Mouse (Mus musculus): ENCODE measurements around the gene Clasp1. TPM values are rescaled to one million over a fixed set of nuclear protein-coding genes. Genes with fewer than 3 reads are reported as not detected.
A peak's percentile ranks its signal among the peaks of the same experiment; 100 is the strongest.

Gene Clasp1
- polyA plus RNA-seq, 1 experiment from 2014 or later: 35.2 TPM

DNA sequence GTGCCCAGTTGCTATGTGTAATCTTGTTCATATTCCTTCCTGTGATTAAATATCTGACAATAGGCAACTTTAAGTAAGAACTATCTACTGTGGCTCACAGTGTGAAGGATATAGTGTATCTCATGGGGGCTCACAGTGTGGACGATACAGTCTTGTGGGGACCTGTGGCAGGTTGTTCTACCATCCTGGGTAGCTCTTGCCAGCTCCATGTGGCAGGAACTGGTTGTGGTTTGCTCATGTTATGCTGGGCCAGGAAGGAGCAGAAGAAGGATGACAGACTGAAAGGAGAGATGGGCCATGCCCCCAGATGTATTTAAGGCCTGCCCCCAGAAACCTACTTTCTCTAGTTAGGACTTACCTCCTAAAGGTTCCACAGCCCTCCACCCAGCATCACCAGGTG, 51.7 kb downstream of the Clasp1 start:
- Histone ChIP-seq H3K9me3 (no peaks in the 10 kb centered on the region), H3K36me3 (no peaks in the 10 kb centered on the region), H3K9ac (no peak overlapping the region), H3K4me3 (replicated peaks) (no peak overlapping the region), H3K4me2 (replicated peaks) (no peak overlapping the region), H3K4me1 (replicated peaks) (no peaks in the 10 kb centered on the region), H3K27me3 (replicated peaks) (no peaks in the 10 kb centered on the region), H3K27ac (no peak overlapping the region)
- ATAC-seq: no peak
- 97% methylated on average over 1 of the region's 1 CpGs for WGBS

GRCm38 (mm10) chr1:118444420-118444819, 55.6 kb downstream of the Clasp1 start:
- WGBS: 74% methylated on average over 7 of the region's 7 CpGs
- Histone ChIP-seq H3K4me3 (replicated peaks) (no peak overlapping the region), H3K4me2 (replicated peaks) (no peak overlapping the region), H3K9me3 (no peaks in the 10 kb centered on the region), H3K27ac (no peak overlapping the region), H3K4me1 (replicated peaks) (no peaks in the 10 kb centered on the region), H3K36me3 (no peaks in the 10 kb centered on the region), H3K9ac (no peak overlapping the region), H3K27me3 (replicated peaks) (no peaks in the 10 kb centered on the region)
- no peak for ATAC-seq

- 63% methylated on average over 3 of the region's 3 CpGs for WGBS
- H3K4me1 ChIP-seq (replicated peaks): no peaks in the 10 kb centered on the region
- H3K9ac ChIP-seq: no peak overlapping the region
- no peaks in the 10 kb centered on the region for H3K27me3 ChIP-seq (replicated peaks)
- no peaks in the 10 kb centered on the region for H3K36me3 ChIP-seq
- no peak overlapping the region for H3K4me2 ChIP-seq (replicated peaks)
- no peak for ATAC-seq
- no peaks in the 10 kb centered on the region for H3K9me3 ChIP-seq
- H3K4me3 ChIP-seq (replicated peaks): no peak overlapping the region
- H3K27ac ChIP-seq: no peak overlapping the region
Observed at GRCm38 (mm10) chr1:118444988-118445387, 56.1 kb downstream of the Clasp1 start.

DNA sequence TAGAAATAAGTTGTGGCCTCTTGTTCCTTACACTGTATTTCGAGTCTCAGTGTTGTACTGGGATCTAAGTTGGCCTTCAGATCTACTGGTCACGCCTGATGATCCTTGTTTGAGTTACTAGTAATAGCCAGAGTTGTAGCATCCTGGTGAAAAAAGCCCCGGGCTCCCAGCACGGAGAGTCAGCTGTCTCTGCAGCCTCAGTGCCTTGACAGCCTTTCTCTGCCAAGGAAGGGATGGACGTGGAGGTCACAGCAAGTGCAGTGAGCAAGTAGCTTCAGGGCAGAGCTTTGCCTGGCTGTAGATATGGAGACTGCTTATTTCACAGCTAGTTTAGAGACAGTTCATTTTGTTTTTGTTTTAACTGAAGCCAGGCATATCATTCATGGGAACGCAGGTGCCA, 56.6 kb downstream of the Clasp1 start:
- H3K27ac ChIP-seq: no peak overlapping the region
- ATAC-seq: no peak
- H3K4me3 ChIP-seq (replicated peaks): no peak overlapping the region
- H3K27me3 ChIP-seq (replicated peaks): no peaks in the 10 kb centered on the region
- no peak overlapping the region for H3K9ac ChIP-seq
- no peaks in the 10 kb centered on the region for H3K4me1 ChIP-seq (replicated peaks)
- H3K4me2 ChIP-seq (replicated peaks): no peak overlapping the region
- H3K9me3 ChIP-seq: no peaks in the 10 kb centered on the region
- H3K36me3 ChIP-seq: no peaks in the 10 kb centered on the region
- 83% methylated on average over 6 of the region's 6 CpGs for WGBS

DNA sequence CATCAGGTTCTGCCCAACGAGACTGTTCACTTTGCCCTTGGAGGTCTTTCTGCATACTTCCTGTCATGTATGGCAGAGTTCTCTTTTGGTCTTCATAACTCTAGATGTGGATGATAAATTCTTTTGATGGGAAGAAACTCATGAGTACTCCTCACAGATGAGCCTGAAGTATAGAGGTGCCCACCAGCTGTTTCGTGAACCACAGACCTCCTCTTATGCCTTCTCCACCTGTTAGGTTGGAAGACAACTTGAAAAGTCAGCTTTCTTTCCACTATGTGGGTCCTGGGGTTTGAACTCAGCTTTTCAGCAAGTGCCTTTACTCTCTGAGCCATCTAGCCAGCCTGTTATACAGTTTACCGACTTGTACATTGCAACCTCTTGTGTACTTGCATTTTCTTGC, 57.1 kb downstream of the Clasp1 start:
- Histone ChIP-seq H3K4me3 (replicated peaks) (no peak overlapping the region), H3K27ac (no peak overlapping the region), H3K9me3 (no peaks in the 10 kb centered on the region), H3K27me3 (replicated peaks) (no peaks in the 10 kb centered on the region), H3K36me3 (no peaks in the 10 kb centered on the region), H3K9ac (no peak overlapping the region), H3K4me1 (replicated peaks) (no peaks in the 10 kb centered on the region), H3K4me2 (replicated peaks) (no peak overlapping the region)
- no peak for ATAC-seq
- 94% methylated on average over 3 of the region's 3 CpGs for WGBS

DNA sequence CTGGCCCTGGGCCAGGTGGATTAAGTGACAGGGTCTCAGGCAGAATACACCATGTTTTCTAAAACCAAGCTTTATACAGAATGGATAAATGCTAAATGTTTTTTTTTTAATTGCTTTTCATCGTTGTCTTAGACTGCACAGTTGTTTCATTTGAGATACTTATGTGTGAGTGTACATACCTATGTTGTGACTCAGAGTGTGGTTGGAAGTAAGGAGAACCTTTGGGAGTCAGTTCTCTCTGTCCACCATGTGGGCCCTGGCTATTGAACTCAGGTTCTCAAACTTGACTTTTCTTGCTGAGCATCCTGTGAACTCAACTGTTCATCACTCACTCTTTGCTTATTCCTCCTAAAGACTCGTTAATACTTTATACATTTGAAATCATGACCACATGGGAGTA, 58.3 kb downstream of the Clasp1 start:
- H3K4me2 ChIP-seq (replicated peaks): no peak overlapping the region
- no peak overlapping the region for H3K27ac ChIP-seq
- H3K36me3 ChIP-seq: no peaks in the 10 kb centered on the region
- H3K4me3 ChIP-seq (replicated peaks): no peak overlapping the region
- H3K9ac ChIP-seq: no peak overlapping the region
- no peak for ATAC-seq
- 94% methylated on average over 2 of the region's 2 CpGs for WGBS
- H3K9me3 ChIP-seq: no peaks in the 10 kb centered on the region
- H3K4me1 ChIP-seq (replicated peaks): no peaks in the 10 kb centered on the region
- no peaks in the 10 kb centered on the region for H3K27me3 ChIP-seq (replicated peaks)

DNA sequence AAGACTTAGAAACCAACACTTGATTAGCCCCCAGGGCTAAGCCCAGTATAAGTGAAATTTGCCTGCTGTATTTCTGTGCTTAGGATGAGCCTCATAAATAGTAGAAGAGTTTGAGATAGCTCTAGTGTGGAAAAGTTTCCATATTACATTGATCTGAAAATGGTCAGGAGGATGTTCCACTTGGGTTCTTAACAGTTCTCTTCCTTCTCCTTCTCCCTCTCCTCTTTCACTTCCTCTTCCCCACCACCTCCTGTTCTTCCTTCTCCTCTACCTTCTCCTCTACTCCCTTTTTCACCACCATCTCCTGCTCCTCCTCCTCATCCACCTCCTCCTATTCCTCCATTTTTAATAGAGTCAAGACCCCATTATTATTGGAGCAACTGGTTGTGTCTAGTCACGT, 59.4 kb downstream of the Clasp1 start:
- H3K9me3 ChIP-seq: no peaks in the 10 kb centered on the region
- no peaks in the 10 kb centered on the region for H3K36me3 ChIP-seq
- H3K27me3 ChIP-seq (replicated peaks): no peaks in the 10 kb centered on the region
- 90% methylated on average over 1 of the region's 1 CpGs for WGBS
- H3K9ac ChIP-seq: no peak overlapping the region
- H3K4me3 ChIP-seq (replicated peaks): no peak overlapping the region
- H3K4me1 ChIP-seq (replicated peaks): no peaks in the 10 kb centered on the region
- ATAC-seq: no peak
- H3K27ac ChIP-seq: no peak overlapping the region
- no peak overlapping the region for H3K4me2 ChIP-seq (replicated peaks)

DNA sequence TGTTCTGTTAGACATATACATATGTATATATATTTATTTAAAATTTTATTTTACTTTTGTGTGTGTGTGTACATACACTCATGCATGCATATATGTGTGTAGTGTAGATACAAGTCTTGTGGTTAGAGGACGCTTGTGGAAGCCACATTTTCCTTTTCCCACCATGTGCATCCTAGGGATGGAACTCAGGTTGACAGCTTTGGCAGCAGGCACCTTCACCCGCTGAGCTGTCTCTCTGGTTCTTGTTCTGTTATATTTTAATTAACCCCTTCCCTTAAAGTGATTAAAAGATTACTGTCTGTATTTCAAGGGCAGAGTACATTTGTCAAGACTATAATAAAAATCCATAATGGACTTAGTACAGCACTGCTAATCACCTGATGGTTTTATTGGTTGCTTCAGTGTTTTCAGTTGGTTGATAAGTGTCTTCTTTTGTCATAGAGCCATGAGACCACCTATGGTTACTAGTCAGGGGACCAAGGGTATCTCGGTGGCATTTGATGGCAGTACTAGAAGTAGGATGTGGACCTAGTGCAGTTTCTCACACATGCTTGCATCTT, 62.1 kb downstream of the Clasp1 start:
- H3K27me3 ChIP-seq (replicated peaks): no peaks in the 10 kb centered on the region
- no peaks in the 10 kb centered on the region for H3K4me1 ChIP-seq (replicated peaks)
- no peaks in the 10 kb centered on the region for H3K36me3 ChIP-seq
- WGBS: 82% methylated on average over 3 of the region's 3 CpGs
- no peaks in the 10 kb centered on the region for H3K9me3 ChIP-seq
- H3K27ac ChIP-seq: no peak overlapping the region
- H3K4me2 ChIP-seq (replicated peaks): no peak overlapping the region
- peak; percentile 24; the same call in 1 of the 2 replicates for ATAC-seq
- no peak overlapping the region for H3K4me3 ChIP-seq (replicated peaks)
- H3K9ac ChIP-seq: no peak overlapping the region

- 91% methylated on average over 4 of the region's 4 CpGs for WGBS
- Histone ChIP-seq H3K27me3 (replicated peaks) (no peaks in the 10 kb centered on the region), H3K36me3 (no peaks in the 10 kb centered on the region), H3K4me1 (replicated peaks) (peaks cover 14% of the 10 kb centered on the region; the same call in 1 of the 2 replicates), H3K9me3 (no peaks in the 10 kb centered on the region), H3K9ac (no peak overlapping the region), H3K4me3 (replicated peaks) (no peak overlapping the region), H3K27ac (no peak overlapping the region), H3K4me2 (replicated peaks) (no peak overlapping the region)
- ATAC-seq: no peak
Observed at GRCm38 (mm10) chr1:118453577-118453976, 64.7 kb downstream of the Clasp1 start.

GRCm38 (mm10) chr1:118454817-118455216, 66.0 kb downstream of the Clasp1 start:
- 96% methylated on average over 4 of the region's 4 CpGs for WGBS
- Histone ChIP-seq H3K36me3 (no peaks in the 10 kb centered on the region), H3K27me3 (replicated peaks) (no peaks in the 10 kb centered on the region), H3K4me3 (replicated peaks) (no peak overlapping the region), H3K4me1 (replicated peaks) (peaks cover 14% of the 10 kb centered on the region; the same call in 1 of the 2 replicates), H3K4me2 (replicated peaks) (no peak overlapping the region), H3K9ac (no peak overlapping the region), H3K27ac (no peak overlapping the region), H3K9me3 (no peaks in the 10 kb centered on the region)
- no peak for ATAC-seq

- Histone ChIP-seq H3K9ac (no peak overlapping the region), H3K36me3 (0 out of 2 replicates have a peak, but pooled peaks cover 8% of the 10 kb centered on the region), H3K4me1 (replicated peaks) (peaks cover 14% of the 10 kb centered on the region; the same call in 1 of the 2 replicates), H3K4me3 (replicated peaks) (no peak overlapping the region), H3K4me2 (replicated peaks) (peak overlapping the region; percentile 68; the same call in 1 of the 2 replicates), H3K27me3 (replicated peaks) (no peaks in the 10 kb centered on the region), H3K27ac (no peak overlapping the region), H3K9me3 (no peaks in the 10 kb centered on the region)
- ATAC-seq: no peak
- 60% methylated on average over 11 of the region's 11 CpGs for WGBS
Observed at GRCm38 (mm10) chr1:118457256-118457882, 68.5 kb downstream of the Clasp1 start.

- Histone ChIP-seq H3K9me3 (no peaks in the 10 kb centered on the region), H3K4me3 (replicated peaks) (no peak overlapping the region), H3K4me2 (replicated peaks) (peak overlapping the region; percentile 68; the same call in 1 of the 2 replicates), H3K36me3 (0 out of 2 replicates have a peak, but pooled peaks cover 8% of the 10 kb centered on the region), H3K27me3 (replicated peaks) (no peaks in the 10 kb centered on the region), H3K4me1 (replicated peaks) (peaks cover 14% of the 10 kb centered on the region; the same call in 1 of the 2 replicates), H3K27ac (no peak overlapping the region), H3K9ac (no peak overlapping the region)
- no peak for ATAC-seq
- WGBS: 63% methylated on average over 1 of the region's 1 CpGs
Observed at GRCm38 (mm10) chr1:118457883-118458259, 69.0 kb downstream of the Clasp1 start.

GRCm38 (mm10) chr1:118458279-118458678, 69.4 kb downstream of the Clasp1 start:
- 0 out of 2 replicates have a peak, but pooled peaks cover 8% of the 10 kb centered on the region for H3K36me3 ChIP-seq
- peak; percentile 13 for ATAC-seq
- H3K27me3 ChIP-seq (replicated peaks): no peaks in the 10 kb centered on the region
- 48% methylated on average over 3 of the region's 3 CpGs for WGBS
- H3K4me3 ChIP-seq (replicated peaks): no peak overlapping the region
- no peak overlapping the region for H3K27ac ChIP-seq
- H3K9ac ChIP-seq: no peak overlapping the region
- peaks cover 14% of the 10 kb centered on the region; the same call in 1 of the 2 replicates for H3K4me1 ChIP-seq (replicated peaks)
- H3K4me2 ChIP-seq (replicated peaks): peak overlapping the region; percentile 68; the same call in 1 of the 2 replicates
- no peaks in the 10 kb centered on the region for H3K9me3 ChIP-seq
